Mouse (Mus musculus) midbrain, embryonic 16.5 days (tissue): Measurements from ENCODE around the gene Galnt2. TPM values are rescaled to one million over a fixed set of nuclear protein-coding genes. Genes with fewer than 3 reads are reported as not detected.

ENCODE experiments used
- ATAC-seq: fragments of 200-750 bp; cut with Nextera tagmentation; 2 replicates; pipeline ENCODE4 v1.8.0; 2017; ENCODE audit warnings: moderate TSS enrichment
- H3K27ac ChIP-seq: fragments of 300-500 bp; sonication (generic); 2 replicates; pipeline ENCODE4 v1.5.1; 2014; ENCODE audit warnings: mild to moderate bottlenecking, low read length, mixed read lengths
- H3K27me3 ChIP-seq: fragments of 300-500 bp; sonication (generic); 2 replicates; pipeline ENCODE4 v1.6.1; 2014; ENCODE audit warnings: low read depth, low read length, mixed read lengths; ENCODE audit not compliant: control insufficient read depth, insufficient read depth
- H3K36me3 ChIP-seq: fragments of 300-500 bp; sonication (generic); 2 replicates; pipeline ENCODE4 v1.6.1; 2014; ENCODE audit warnings: mild to moderate bottlenecking, low read length, moderate library complexity, mixed read lengths; ENCODE audit not compliant: control insufficient read depth, insufficient read depth
- H3K4me1 ChIP-seq: fragments of 300-500 bp; sonication (generic); 2 replicates; pipeline ENCODE4 v1.6.1; 2014; ENCODE audit warnings: mild to moderate bottlenecking, low read length, mixed read lengths; ENCODE audit not compliant: control insufficient read depth, insufficient read depth
- H3K4me2 ChIP-seq: fragments of 300-500 bp; sonication (generic); 2 replicates; pipeline ENCODE4 v1.6.1; 2014; ENCODE audit warnings: mild to moderate bottlenecking, low read length, mixed read lengths
- H3K4me3 ChIP-seq: fragments of 300-500 bp; sonication (generic); 2 replicates; pipeline ENCODE4 v1.5.1; 2014; ENCODE audit warnings: low read depth, mild to moderate bottlenecking, low read length, moderate library complexity, mixed read lengths
- H3K9ac ChIP-seq: fragments of 300-500 bp; sonication (generic); 2 replicates; pipeline ENCODE4 v1.6.1; 2014; ENCODE audit warnings: low read depth, low read length, mixed read lengths
- H3K9me3 ChIP-seq: fragments of 300-500 bp; sonication (generic); replicated peaks from 2 replicates; pipeline ENCODE4 v1.6.1; 2014; ENCODE audit warnings: mild to moderate bottlenecking, low read length, mixed read lengths; ENCODE audit not compliant: control insufficient read depth, poor library complexity, severe bottlenecking
- WGBS: fragments of 180-500 bp; shearing (Covaris S2); extraction: QIAGEN DNeasy Blood & Tissue Kit; methylation state at CpG from one replicate; pipeline ENCODE4 v1.1.7; 2014; 5-methylcytosine and 5-hydroxymethylcytosine counted together
- polyA plus RNA-seq: library from polyadenylated mRNA; unstranded; fragments of >200 nt; fragmentation: Nextera tagmentation; extraction: Ambion mirVana; gene quantifications from 2 replicates; pipeline ENCODE4 v1.2.1, GENCODE M21; 2015

Galnt2 gene
- polyA plus RNA-seq, 1 experiment from 2014 or later = 45.7 TPM

DNA sequence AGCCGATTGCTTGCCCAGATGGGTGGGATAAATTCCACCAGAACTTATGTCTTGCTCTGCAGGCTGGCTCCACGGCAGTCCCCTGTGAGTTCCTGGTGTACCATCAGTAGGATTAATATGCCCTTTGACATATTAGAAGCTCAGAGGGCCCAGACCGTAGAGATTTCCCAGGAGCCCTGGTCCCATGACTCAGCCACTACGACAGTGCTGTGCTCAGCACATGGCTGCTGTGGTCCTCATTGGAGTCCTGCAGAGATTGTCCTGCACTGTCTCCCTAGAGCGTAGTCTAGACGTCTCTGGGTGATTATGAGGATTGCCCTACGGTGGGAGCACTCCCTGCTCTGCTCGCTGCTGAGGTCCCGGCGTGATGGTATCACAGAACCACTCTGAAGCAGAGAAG lies 63.7 kb downstream of the Galnt2 start:
- no peaks in the 10 kb centered on the region for H3K36me3 ChIP-seq
- no peak overlapping the region for H3K4me3 ChIP-seq
- no peaks in the 10 kb centered on the region for H3K9me3 ChIP-seq
- H3K27ac ChIP-seq = no peak overlapping the region
- no peak for ATAC-seq
- 75% methylated on average over 10 of the region's 10 CpGs for WGBS
- H3K4me2 ChIP-seq = no peak overlapping the region
- 0 out of 2 replicates have a peak overlapping the region, but pooled peaks have one; percentile 10 for H3K9ac ChIP-seq
- peaks cover 14% of the 10 kb centered on the region; the same call in 1 of the 2 replicates for H3K4me1 ChIP-seq
- no peaks in the 10 kb centered on the region for H3K27me3 ChIP-seq

DNA sequence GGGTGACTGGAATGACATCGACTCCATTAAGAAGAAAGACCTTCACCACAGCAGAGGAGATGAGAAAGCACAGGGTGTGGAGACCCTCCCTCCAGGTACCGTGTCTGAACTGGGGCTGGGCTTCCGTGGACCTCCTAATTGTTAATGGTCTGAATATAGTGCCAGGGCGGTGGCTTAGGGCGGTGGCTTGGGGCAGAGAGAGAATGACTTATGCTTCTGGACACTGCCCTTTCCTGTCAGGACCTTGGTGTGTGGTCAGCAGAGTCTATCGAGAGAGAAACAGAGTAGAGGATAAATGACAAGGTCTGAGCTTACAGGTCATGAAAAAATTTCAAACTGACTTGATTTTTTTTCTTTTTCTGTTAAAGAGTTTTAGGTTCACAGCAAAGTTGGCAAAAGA lies 64.2 kb downstream of the Galnt2 start:
- Histone ChIP-seq H3K4me2 (no peak overlapping the region), H3K27me3 (no peaks in the 10 kb centered on the region), H3K9ac (no peak overlapping the region), H3K4me1 (peaks cover 14% of the 10 kb centered on the region; the same call in 1 of the 2 replicates), H3K4me3 (no peak overlapping the region), H3K27ac (no peak overlapping the region), H3K9me3 (no peaks in the 10 kb centered on the region), H3K36me3 (no peaks in the 10 kb centered on the region)
- ATAC-seq = no peak
- WGBS = 89% methylated on average over 6 of the region's 6 CpGs

GRCm38 (mm10) chr8:124301512-124301911 lies 70.3 kb downstream of the Galnt2 start:
- no peak overlapping the region for H3K9ac ChIP-seq
- H3K36me3 ChIP-seq = no peaks in the 10 kb centered on the region
- H3K4me3 ChIP-seq = no peak overlapping the region
- no peaks in the 10 kb centered on the region for H3K9me3 ChIP-seq
- no peak overlapping the region for H3K27ac ChIP-seq
- ATAC-seq = no peak
- no peaks in the 10 kb centered on the region for H3K27me3 ChIP-seq
- 95% methylated on average over 4 of the region's 4 CpGs for WGBS
- peaks cover 4% of the 10 kb centered on the region; the same call in 1 of the 2 replicates for H3K4me1 ChIP-seq
- H3K4me2 ChIP-seq = no peak overlapping the region

- 90% methylated on average over 7 of the region's 7 CpGs for WGBS
- no peaks in the 10 kb centered on the region for H3K36me3 ChIP-seq
- ATAC-seq = no peak
Observed at GRCm38 (mm10) chr8:124301935-124302555, 70.9 kb downstream of the Galnt2 start.

GRCm38 (mm10) chr8:124303211-124303902 lies 72.2 kb downstream of the Galnt2 start:
- Histone ChIP-seq H3K4me1 (peaks cover 4% of the 10 kb centered on the region; the same call in 1 of the 2 replicates), H3K9me3 (no peaks in the 10 kb centered on the region), H3K4me2 (no peak overlapping the region), H3K9ac (no peak overlapping the region), H3K4me3 (no peak overlapping the region), H3K36me3 (no peaks in the 10 kb centered on the region), H3K27me3 (no peaks in the 10 kb centered on the region), H3K27ac (no peak overlapping the region)
- WGBS = 91% methylated on average over 15 of the region's 15 CpGs
- no peak for ATAC-seq

More at GRCm38 (mm10) chr8:124301935-124302555, 70.9 kb downstream of the Galnt2 start:
- H3K27ac ChIP-seq = no peak overlapping the region
- no peaks in the 10 kb centered on the region for H3K27me3 ChIP-seq
- H3K9me3 ChIP-seq = no peaks in the 10 kb centered on the region
- H3K4me1 ChIP-seq = peaks cover 4% of the 10 kb centered on the region; the same call in 1 of the 2 replicates
- H3K4me2 ChIP-seq = no peak overlapping the region
- no peak overlapping the region for H3K9ac ChIP-seq
- no peak overlapping the region for H3K4me3 ChIP-seq

GRCm38 (mm10) chr8:124304141-124304540 lies 73.0 kb downstream of the Galnt2 start:
- H3K4me2 ChIP-seq = no peak overlapping the region
- ATAC-seq = no peak
- no peak overlapping the region for H3K4me3 ChIP-seq
- H3K36me3 ChIP-seq = no peaks in the 10 kb centered on the region
- H3K9ac ChIP-seq = no peak overlapping the region
- no peaks in the 10 kb centered on the region for H3K27me3 ChIP-seq
- peaks cover 4% of the 10 kb centered on the region; the same call in 1 of the 2 replicates for H3K4me1 ChIP-seq
- H3K27ac ChIP-seq = no peak overlapping the region
- H3K9me3 ChIP-seq = no peaks in the 10 kb centered on the region
- WGBS = 82% methylated on average over 4 of the region's 4 CpGs

DNA sequence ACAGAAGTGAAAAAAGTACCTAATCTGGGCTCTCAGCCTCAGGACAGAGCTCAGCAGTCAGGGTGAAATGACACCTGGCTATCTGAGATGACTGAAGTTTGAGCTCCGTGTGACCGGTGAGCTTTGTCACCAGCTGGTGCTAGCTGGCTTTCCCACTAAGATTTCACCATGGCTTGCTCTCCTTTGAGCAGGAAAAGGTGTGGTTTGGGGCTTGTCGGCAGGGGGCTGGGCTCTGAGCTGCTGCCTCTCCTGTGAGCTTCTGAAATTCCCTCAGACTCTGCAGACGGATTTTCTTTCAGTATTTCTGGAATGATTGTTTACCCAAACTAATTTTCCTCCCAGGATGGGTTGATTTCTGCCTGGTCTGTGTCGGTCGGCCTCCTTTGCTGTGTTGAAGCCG lies 75.4 kb downstream of the Galnt2 start:
- Histone ChIP-seq H3K36me3 (no peaks in the 10 kb centered on the region), H3K4me2 (no peak overlapping the region), H3K4me1 (peaks cover 4% of the 10 kb centered on the region; the same call in 1 of the 2 replicates), H3K27ac (no peak overlapping the region), H3K9ac (no peak overlapping the region), H3K4me3 (no peak overlapping the region), H3K27me3 (no peaks in the 10 kb centered on the region), H3K9me3 (no peaks in the 10 kb centered on the region)
- ATAC-seq = no peak
- WGBS = 64% methylated on average over 7 of the region's 7 CpGs

DNA sequence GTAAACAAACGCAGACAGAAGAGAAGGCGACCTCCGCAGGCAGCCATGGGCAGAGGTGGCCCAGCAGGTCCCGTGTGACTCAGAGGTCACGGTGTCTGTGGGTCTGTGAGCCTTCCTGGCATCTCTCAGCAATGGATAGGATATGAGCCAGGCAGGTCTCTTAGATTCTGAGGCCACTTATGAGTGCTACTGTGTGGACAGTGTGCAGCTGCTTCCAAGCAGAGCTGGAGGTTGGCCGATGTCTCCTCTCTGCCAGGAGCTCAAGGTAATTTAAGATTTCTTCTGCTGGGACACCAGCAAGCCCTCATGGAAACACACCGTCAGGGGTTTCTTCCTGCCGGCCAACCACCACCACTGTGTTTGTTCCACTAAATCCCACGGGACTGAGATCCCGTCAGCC lies 76.5 kb downstream of the Galnt2 start:
- H3K4me1 ChIP-seq = peaks cover 4% of the 10 kb centered on the region; the same call in 1 of the 2 replicates
- ATAC-seq = no peak
- 92% methylated on average over 10 of the region's 10 CpGs for whole genome bisulfite sequencing

DNA sequence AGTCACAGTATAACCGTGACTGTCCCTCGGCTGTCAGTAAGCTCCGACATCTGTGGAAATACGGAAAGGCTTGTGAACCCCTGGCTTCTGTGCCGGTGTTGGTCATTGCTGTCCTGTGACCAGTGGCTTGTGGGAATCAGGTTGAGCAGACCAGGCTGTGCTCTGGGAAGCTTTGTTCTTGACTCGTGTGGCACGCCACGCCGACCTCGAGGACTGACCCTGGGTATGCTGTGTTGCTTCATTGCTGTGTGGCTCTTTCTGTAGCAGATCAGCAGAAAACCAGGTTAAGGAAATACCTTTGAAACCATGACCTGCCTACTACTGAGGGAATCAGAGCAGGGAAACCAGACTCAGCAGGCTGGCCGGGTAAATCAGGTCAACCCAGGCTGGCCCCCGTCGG lies 79.3 kb downstream of the Galnt2 start:
- WGBS = 84% methylated on average over 13 of the region's 13 CpGs
- H3K4me3 ChIP-seq = no peak overlapping the region
- H3K9me3 ChIP-seq = no peaks in the 10 kb centered on the region
- peaks cover 11% of the 10 kb centered on the region for H3K4me1 ChIP-seq
- no peak overlapping the region for H3K4me2 ChIP-seq
- ATAC-seq = no peak
- no peaks in the 10 kb centered on the region for H3K36me3 ChIP-seq
- no peak overlapping the region for H3K9ac ChIP-seq
- no peak overlapping the region for H3K27ac ChIP-seq
- no peaks in the 10 kb centered on the region for H3K27me3 ChIP-seq

More for the DNA sequence above, 76.5 kb downstream of the Galnt2 start:
- no peak overlapping the region for H3K4me2 ChIP-seq
- no peaks in the 10 kb centered on the region for H3K27me3 ChIP-seq
- no peak overlapping the region for H3K4me3 ChIP-seq
- no peaks in the 10 kb centered on the region for H3K9me3 ChIP-seq
- no peak overlapping the region for H3K9ac ChIP-seq
- no peaks in the 10 kb centered on the region for H3K36me3 ChIP-seq
- H3K27ac ChIP-seq = no peak overlapping the region
